Mouse (Mus musculus) embryonic facial prominence, embryonic 13.5 days (tissue): ENCODE data around the gene Akt3. TPM values are rescaled to one million over a fixed set of nuclear protein-coding genes. Genes with fewer than 3 reads are reported as not detected.

Experiments used
- ATAC-seq: fragments of 200-750 bp; cut with Nextera tagmentation; 2 replicates; pipeline ENCODE4 v1.8.0; 2017; ENCODE audit warnings: low read depth; ENCODE audit not compliant: insufficient number of reproducible peaks, insufficient read depth, low FRiP score, low TSS enrichment
- H3K27ac ChIP-seq: fragments of 300-500 bp; sonication (generic); 2 replicates; pipeline ENCODE4 v1.5.1; 2015; ENCODE audit warnings: moderate library complexity, mild to moderate bottlenecking, inconsistent platforms
- H3K27me3 ChIP-seq: fragments of 300-500 bp; sonication (generic); 2 replicates; pipeline ENCODE4 v1.6.1; 2015; ENCODE audit warnings: mild to moderate bottlenecking, inconsistent platforms
- H3K36me3 ChIP-seq: fragments of 300-500 bp; sonication (generic); 2 replicates; pipeline ENCODE4 v1.6.1; 2015; ENCODE audit warnings: mild to moderate bottlenecking, inconsistent platforms
- H3K4me1 ChIP-seq: fragments of 300-500 bp; sonication (generic); 2 replicates; pipeline ENCODE4 v1.6.1; 2015; ENCODE audit warnings: inconsistent platforms
- H3K4me2 ChIP-seq: fragments of 300-500 bp; sonication (generic); 2 replicates; pipeline ENCODE4 v1.6.1; 2015; ENCODE audit warnings: moderate library complexity, mild to moderate bottlenecking, inconsistent platforms
- H3K4me3 ChIP-seq: fragments of 300-500 bp; sonication (generic); 2 replicates; pipeline ENCODE4 v1.5.1; 2015; ENCODE audit warnings: mild to moderate bottlenecking, inconsistent platforms
- H3K9ac ChIP-seq: fragments of 300-500 bp; sonication (generic); 2 replicates; pipeline ENCODE4 v1.6.1; 2015; ENCODE audit warnings: mild to moderate bottlenecking, inconsistent platforms
- H3K9me3 ChIP-seq: fragments of 300-500 bp; sonication (generic); 2 replicates; pipeline ENCODE4 v1.6.1; 2016; ENCODE audit warnings: inconsistent platforms
- WGBS: fragments of 180-500 bp; shearing (Covaris S2); methylation state at CpG from one replicate; pipeline ENCODE4 v1.1.7; 2015; ENCODE audit warnings: mixed read lengths; 5-methylcytosine and 5-hydroxymethylcytosine counted together
- polyA plus RNA-seq: library from polyadenylated mRNA; unstranded; fragments of >200 nt; fragmentation: Nextera tagmentation; extraction: Ambion mirVana; gene quantifications from 2 replicates; pipeline ENCODE4 v1.2.1, GENCODE M21; 2015

Akt3 gene
- polyA plus RNA-seq, 1 experiment from 2014 or later: 6.5 TPM

DNA sequence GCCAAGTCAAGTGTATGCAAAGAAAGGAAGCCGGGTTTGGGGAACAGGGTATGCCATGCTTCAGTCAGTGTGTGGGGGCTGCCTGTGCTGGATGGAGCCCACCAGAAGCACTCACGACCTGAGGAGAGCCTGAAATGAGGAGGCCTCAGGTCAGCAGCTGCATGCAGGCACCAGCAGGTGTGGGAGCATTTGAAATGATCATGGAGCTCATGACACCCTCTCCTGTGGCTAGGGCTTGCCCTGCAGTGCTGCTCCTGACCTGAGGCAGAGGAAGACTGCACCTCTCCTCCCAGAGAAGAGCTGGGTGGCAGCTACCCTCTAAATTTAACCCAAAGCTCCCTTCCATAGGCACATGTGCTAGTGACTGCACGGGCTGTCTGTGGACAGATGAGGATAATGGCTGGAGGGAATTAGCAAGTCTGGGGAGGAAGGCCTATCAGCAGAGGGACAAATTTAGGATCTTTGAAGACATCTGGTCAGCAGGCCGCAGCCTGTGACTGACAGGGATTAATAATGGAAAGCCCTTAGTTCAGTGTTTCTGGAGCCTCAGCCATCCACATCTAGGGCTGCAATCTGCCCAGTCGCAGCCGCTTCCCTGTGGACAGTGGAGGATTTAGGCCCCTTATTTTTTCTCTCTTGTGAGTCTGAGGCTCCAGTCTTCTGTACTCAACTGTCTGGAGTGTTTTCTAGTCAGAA lies 247.2 kb downstream of the Akt3 start:
- H3K36me3 ChIP-seq: no peaks in the 10 kb centered on the region
- no peaks in the 10 kb centered on the region for H3K9me3 ChIP-seq
- no peak for ATAC-seq
- H3K4me3 ChIP-seq: no peak overlapping the region
- H3K27me3 ChIP-seq: no peaks in the 10 kb centered on the region
- H3K4me2 ChIP-seq: no peak overlapping the region
- no peak overlapping the region for H3K27ac ChIP-seq
- peaks cover 22% of the 10 kb centered on the region for H3K4me1 ChIP-seq
- 40% methylated on average over 6 of the region's 6 CpGs for WGBS
- H3K9ac ChIP-seq: no peak overlapping the region

DNA sequence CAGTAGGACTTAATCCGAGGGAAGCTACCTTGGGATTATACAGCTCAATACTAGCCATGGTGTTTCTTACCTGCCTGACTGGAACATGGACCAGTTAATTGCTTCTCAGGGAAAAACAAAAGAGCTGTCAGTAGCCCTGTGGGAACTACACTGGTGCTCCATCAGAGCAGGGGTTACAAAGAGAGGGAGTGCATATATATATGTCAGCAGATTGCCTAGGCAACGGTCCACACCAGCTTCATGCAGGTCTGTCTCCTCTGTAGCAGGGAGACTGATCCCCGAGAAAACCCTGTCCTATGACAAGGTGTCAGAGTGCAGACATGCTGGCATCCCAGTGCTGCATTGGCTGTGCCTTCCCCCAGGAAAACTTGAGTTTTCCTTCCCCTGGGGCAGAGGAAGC lies 248.0 kb downstream of the Akt3 start:
- WGBS: 52% methylated on average over 3 of the region's 3 CpGs
- H3K27ac ChIP-seq: no peak overlapping the region
- no peak for ATAC-seq
- H3K4me3 ChIP-seq: no peak overlapping the region
- no peak overlapping the region for H3K4me2 ChIP-seq
- no peaks in the 10 kb centered on the region for H3K36me3 ChIP-seq
- H3K9me3 ChIP-seq: no peaks in the 10 kb centered on the region
- H3K4me1 ChIP-seq: peaks cover 16% of the 10 kb centered on the region
- no peak overlapping the region for H3K9ac ChIP-seq
- H3K27me3 ChIP-seq: no peaks in the 10 kb centered on the region

DNA sequence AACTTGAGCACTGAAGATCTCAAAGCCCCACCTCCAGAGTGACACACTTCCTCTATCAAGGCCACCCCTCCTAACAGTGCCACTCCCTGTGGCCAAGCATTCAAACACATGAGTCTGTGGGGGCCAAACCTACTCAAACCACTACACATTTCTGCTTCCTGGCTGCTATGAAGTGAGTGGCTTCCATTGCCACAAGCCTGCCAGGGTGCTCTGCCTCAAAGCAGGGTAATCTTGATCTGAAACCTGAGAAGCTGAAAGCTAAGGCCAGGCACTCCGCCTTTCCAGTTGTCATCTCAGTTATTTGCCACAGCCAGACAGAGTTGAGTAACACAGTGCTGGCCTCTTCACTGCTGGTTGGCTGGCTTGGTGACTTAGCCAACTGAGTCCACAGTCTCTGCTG lies 249.2 kb downstream of the Akt3 start:
- Histone ChIP-seq H3K4me3 (no peak overlapping the region), H3K36me3 (no peaks in the 10 kb centered on the region), H3K9me3 (no peaks in the 10 kb centered on the region), H3K4me2 (no peak overlapping the region), H3K27ac (no peak overlapping the region), H3K4me1 (peaks cover 4% of the 10 kb centered on the region; the same call in 1 of the 2 replicates), H3K9ac (no peak overlapping the region), H3K27me3 (no peaks in the 10 kb centered on the region)
- 24% methylated on average over 1 of the region's 1 CpGs for WGBS
- ATAC-seq: no peak

DNA sequence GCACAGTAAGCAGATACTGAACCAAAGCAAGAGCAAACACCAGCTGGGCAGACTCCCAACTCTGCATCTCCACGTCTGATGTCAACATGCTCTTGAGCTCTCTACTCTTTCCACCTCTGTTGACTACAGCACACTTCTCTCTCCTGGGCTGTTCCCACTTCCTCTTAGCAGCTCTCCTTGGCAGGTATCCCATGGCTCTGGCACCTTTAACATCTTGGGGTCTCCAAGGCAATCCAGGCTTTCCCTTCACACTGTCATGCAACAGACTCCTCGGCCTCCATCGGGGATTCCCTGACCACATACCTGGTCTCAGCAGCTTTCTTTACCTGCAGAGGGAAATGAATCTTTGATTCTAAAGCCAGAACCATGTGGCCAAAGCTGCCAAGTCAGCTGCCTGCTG lies 250.6 kb downstream of the Akt3 start:
- Histone ChIP-seq H3K27me3 (no peaks in the 10 kb centered on the region), H3K9ac (no peak overlapping the region), H3K9me3 (no peaks in the 10 kb centered on the region), H3K4me1 (peaks cover 8% of the 10 kb centered on the region), H3K36me3 (no peaks in the 10 kb centered on the region), H3K4me2 (no peak overlapping the region), H3K4me3 (no peak overlapping the region), H3K27ac (no peak overlapping the region)
- 82% methylated on average over 3 of the region's 3 CpGs for WGBS
- no peak for ATAC-seq

DNA sequence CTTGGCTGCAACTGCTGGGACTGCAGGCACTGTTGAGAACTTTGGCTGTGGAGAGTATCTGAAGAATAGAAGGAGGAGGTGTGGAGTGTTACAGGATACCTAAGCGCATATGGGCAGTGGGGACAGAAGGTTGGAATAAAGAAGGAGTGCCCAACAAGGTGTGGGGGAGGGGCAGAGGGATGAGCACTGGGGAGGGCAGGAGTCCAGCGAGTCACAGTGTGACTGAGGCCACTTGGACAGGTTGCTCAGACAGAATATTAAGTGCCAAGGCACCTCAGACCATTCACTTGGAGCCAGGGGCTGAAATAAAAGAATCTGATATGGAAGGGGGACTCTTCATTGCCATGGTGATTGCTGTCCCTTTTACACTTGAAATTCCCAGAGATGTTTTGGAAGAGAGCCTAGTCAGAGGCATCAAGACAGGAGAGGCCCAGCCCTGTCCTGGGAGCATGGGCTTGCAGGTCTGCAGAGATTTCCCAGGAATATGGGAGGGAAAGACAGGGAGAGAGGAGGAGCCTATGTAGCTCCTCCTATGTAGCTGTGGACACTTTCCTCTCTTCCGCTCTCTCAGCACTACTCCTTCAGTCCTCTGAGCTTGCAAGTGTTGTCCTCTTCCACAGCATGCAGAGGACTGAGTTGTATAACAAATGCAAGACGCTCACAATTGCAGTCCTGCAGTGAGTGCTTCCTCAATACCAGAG lies 253.8 kb downstream of the Akt3 start:
- no peak overlapping the region for H3K4me3 ChIP-seq
- no peak overlapping the region for H3K9ac ChIP-seq
- peaks cover 33% of the 10 kb centered on the region for H3K4me1 ChIP-seq
- H3K27ac ChIP-seq: no peak overlapping the region
- ATAC-seq: no peak
- H3K36me3 ChIP-seq: no peaks in the 10 kb centered on the region
- WGBS: 73% methylated on average over 4 of the region's 4 CpGs
- no peaks in the 10 kb centered on the region for H3K9me3 ChIP-seq
- no peak overlapping the region for H3K4me2 ChIP-seq
- H3K27me3 ChIP-seq: no peaks in the 10 kb centered on the region

DNA sequence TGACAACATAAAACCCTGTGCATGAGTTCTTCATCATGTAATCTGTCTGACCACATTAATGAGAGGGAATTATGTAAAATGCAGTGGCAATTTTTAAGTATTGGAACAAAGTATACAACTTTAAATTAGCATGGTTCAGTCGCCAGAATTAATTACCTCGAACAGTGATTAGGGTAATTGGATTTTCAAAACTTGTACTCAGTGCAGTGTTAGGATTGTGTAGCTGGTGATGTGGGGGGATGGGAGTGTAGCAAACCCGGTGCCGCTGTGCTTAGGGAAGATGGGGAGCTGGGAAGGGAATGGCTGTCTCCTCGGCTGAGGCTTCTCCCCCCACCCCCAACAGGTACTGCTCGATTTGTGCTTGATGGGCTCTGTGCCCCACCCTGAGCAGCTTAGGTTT lies 255.1 kb downstream of the Akt3 start:
- no peak for ATAC-seq
- H3K36me3 ChIP-seq: no peaks in the 10 kb centered on the region
- H3K9ac ChIP-seq: no peak overlapping the region
- peaks cover 41% of the 10 kb centered on the region for H3K4me1 ChIP-seq
- no peak overlapping the region for H3K4me2 ChIP-seq
- no peak overlapping the region for H3K4me3 ChIP-seq
- no peaks in the 10 kb centered on the region for H3K9me3 ChIP-seq
- H3K27me3 ChIP-seq: peaks cover 4% of the 10 kb centered on the region
- no peak overlapping the region for H3K27ac ChIP-seq
- WGBS: 35% methylated on average over 6 of the region's 6 CpGs

DNA sequence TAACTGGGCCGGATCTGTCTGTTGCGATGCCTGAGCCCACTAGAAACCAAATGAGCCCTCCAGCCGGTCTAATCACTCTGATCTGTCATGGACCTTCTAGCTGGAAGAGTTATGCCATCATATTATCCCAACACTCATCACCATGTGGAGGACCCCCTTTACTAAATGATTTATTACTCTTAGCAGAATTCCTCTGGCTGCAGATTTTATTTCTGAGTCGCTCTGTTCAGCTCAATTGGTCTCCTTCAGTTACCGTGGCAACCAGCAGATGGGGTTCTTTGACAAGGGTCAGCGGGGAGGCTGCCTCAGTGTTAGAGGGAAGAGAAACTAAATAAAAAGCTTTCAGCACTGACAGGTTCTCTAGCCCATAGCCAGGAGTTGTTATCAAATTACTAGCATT lies 259.0 kb downstream of the Akt3 start:
- H3K27me3 ChIP-seq: peaks cover 9% of the 10 kb centered on the region
- no peaks in the 10 kb centered on the region for H3K36me3 ChIP-seq
- H3K9me3 ChIP-seq: no peaks in the 10 kb centered on the region
- H3K4me1 ChIP-seq: peaks cover 74% of the 10 kb centered on the region
- ATAC-seq: no peak
- 14% methylated on average over 6 of the region's 6 CpGs for WGBS
- H3K9ac ChIP-seq: no peak overlapping the region
- no peak overlapping the region for H3K27ac ChIP-seq
- no peak overlapping the region for H3K4me3 ChIP-seq
- no peak overlapping the region for H3K4me2 ChIP-seq

DNA sequence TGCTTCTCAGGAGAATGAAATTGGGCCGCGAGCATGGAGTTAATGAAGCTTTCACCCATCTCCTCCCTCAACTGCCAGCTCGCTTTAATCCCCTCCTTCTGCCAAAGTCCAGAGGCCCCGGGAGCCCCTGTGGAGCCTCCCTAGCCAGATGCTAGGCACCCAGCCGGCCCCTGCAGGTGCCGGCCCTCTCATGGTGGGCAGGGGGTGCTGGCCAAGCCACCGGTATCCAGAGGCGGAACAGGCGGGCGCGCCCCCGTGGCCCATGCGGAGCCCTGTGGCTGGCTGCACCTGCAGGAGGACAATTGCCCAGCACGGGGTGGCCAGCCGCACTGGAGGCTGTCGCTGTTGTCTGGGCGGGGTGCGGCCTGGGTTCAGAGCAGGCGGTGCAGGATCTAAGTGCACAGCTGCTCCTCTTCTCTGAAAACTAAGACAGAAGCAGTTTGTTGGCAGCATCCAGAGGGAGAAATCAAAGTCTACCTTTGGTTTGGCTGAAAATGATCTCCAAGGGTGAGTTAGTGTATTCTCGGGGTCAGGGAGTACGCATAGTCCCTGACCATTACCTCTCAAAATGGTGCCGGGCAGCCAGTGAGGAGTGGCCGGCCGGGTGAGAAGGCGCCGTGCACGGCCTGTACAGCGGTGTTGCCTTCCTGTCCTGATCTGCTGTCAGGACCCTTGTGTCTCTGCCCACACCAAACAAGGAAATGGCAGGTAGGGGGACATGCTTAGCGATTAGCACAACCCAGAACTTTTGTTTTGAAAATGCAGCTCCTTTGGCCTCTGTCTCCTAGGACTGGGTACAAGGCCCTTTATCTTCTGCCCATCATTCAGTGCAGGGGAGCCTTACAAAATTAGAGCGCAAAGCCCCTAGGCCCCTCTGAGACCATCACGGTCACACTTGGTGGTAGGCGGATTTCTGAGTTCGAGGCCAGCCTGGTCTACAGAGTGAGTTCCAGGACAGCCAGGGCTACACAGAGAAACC lies 260.0 kb downstream of the Akt3 start:
- Histone ChIP-seq H3K4me1 (peaks cover 81% of the 10 kb centered on the region), H3K4me3 (no peak overlapping the region; the same call in 1 of the 2 replicates)

DNA sequence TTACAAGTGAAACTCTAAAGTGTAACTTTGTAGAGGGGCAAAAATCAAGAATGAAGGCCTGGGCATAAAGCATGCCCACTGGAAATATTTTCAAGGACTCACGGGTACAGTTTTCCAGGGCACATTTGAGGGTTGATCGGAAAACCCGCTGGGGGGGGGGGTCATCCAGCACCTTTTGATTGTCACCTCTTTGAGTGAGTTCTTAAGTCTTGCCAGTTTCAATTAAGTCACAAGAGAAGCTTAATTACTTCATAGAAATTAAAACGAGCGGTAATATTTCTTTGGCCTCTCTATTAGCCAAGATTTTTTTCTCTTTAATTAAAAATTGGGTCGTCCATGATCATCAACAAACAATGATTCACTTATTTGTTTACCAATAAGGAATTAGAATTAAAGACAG lies 260.7 kb downstream of the Akt3 start:
- Histone ChIP-seq H3K9ac (no peak overlapping the region), H3K36me3 (no peaks in the 10 kb centered on the region), H3K27ac (no peak overlapping the region; the same call in 1 of the 2 replicates), H3K4me2 (peak overlapping the region; percentile 42), H3K4me1 (peaks cover 76% of the 10 kb centered on the region), H3K27me3 (peaks cover 9% of the 10 kb centered on the region), H3K4me3 (no peak overlapping the region), H3K9me3 (no peaks in the 10 kb centered on the region)
- 44% methylated on average over 6 of the region's 6 CpGs for WGBS
- no peak for ATAC-seq

More for the DNA sequence above, 260.0 kb downstream of the Akt3 start:
- no peak; the same call in 1 of the 2 replicates for ATAC-seq
- Histone ChIP-seq H3K27me3 (peaks cover 9% of the 10 kb centered on the region), H3K9me3 (no peaks in the 10 kb centered on the region), H3K9ac (no peak overlapping the region), H3K36me3 (no peaks in the 10 kb centered on the region), H3K27ac (no peak overlapping the region), H3K4me2 (peak overlapping the region; percentile 35; the same call in 1 of the 2 replicates)
- WGBS: 46% methylated on average over 33 of the region's 33 CpGs

DNA sequence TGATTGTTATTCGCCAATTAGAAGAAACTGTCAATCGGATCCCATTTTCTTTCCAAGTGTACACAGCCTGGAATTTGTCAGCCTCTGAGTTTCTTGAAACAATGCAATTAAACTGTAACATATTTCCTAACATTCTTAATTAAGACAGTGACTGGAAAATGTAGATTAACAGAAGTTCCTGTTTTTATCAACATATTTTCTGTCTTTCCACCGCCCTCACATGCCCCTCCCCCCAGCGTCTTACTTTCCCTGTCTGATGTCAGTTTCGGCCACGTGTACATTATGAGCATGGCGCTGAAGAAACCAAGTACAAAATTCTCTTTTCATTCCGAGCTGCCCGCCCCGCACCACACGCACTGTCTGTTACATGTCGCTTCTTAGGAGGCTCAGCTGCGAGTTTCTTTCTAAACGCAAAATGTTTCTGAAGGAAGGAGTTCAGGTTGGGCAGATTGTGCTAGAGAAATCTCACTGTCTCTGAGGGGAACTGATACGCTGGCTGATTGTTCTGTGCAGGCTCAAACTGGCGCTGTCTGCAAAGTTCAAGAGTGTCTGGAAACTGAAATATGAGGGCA lies 261.3 kb downstream of the Akt3 start:
- peak overlapping the region; percentile 29; the same call in 1 of the 2 replicates for H3K27ac ChIP-seq
- H3K36me3 ChIP-seq: no peaks in the 10 kb centered on the region
- peak overlapping the region; percentile 42 for H3K4me2 ChIP-seq
- H3K9ac ChIP-seq: no peak overlapping the region
- peaks cover 71% of the 10 kb centered on the region for H3K4me1 ChIP-seq
- WGBS: 27% methylated on average over 16 of the region's 16 CpGs
- H3K9me3 ChIP-seq: no peaks in the 10 kb centered on the region
- no peak overlapping the region for H3K4me3 ChIP-seq
- peaks cover 9% of the 10 kb centered on the region for H3K27me3 ChIP-seq
- ATAC-seq: no peak

DNA sequence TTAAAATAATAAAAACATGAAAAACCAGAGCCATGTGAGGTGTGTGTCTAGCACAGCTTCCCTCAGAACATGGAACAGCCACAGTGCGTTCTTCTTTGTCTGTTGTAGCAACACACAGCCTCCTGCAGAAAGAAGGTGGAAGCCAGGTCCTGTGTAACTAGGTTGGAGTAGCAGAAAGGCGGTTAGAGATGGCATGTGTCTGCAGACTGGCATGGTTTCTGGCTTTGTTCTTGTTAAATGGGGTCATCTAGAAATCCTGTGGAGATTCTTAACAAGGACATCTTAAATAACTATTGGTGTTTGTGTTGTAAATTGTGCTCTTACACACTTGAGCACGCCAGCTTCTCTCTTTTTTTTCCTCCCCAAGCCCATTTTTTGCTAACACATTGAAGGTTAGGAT lies 261.8 kb downstream of the Akt3 start:
- no peaks in the 10 kb centered on the region for H3K9me3 ChIP-seq
- no peak overlapping the region for H3K4me2 ChIP-seq
- no peaks in the 10 kb centered on the region for H3K36me3 ChIP-seq
- ATAC-seq: no peak
- 87% methylated on average over 3 of the region's 3 CpGs for WGBS
- peaks cover 66% of the 10 kb centered on the region for H3K4me1 ChIP-seq
- H3K27ac ChIP-seq: no peak overlapping the region
- no peak overlapping the region for H3K9ac ChIP-seq
- peaks cover 9% of the 10 kb centered on the region for H3K27me3 ChIP-seq
- H3K4me3 ChIP-seq: no peak overlapping the region
